Mouse (Mus musculus): ENCODE results near the gene Tmem129.

- no peak for TF ChIP-seq POLR2A (IDR thresholded peaks at IDR 0.05; ENCODE audit: low read depth, low read length)
- no peak for TF ChIP-seq CTCF (conservative IDR thresholded peaks at IDR 0.05; ENCODE audit: insufficient read depth, insufficient read length, low read depth, low read length)
Observed at GRCm38 (mm10) chr5:33637606-33638350, 20.4 kb downstream of the Tmem129 start.
